ENCODE assay signal across 8 mouse cellular contexts in the genomic region with DNA sequence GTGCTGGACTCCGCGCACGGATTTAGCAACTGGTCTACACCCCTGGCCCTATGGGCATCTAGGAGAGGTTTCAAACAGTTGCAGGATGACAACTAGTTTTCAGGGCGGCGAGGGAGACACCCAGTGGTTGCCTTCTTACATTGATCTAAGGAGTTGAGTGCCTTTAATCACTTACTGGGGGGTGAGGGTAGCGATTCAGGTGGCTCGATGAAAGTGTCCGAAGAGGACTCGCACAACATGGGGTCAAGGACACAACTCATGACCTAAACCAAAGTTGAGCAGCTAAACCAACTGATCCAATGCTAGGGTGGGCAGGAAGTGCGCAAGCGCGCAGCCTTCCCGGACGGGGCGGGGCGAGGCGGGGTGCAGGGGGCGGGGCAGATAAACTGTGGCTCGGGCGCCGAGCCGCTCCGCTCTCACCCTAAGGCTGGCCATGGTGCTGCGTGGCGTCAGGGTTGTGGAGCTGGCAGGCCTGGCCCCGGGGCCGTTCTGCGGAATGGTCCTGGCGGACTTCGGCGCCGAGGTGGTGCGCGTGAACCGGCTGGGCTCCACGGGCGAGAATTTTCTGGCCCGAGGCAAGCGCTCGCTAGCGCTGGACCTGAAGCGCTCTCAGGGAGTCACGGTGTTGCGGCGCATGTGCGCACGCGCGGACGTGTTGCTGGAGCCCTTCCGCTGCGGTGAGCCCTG. TPM values are rescaled to one million over a fixed set of nuclear protein-coding genes. Genes with fewer than 3 reads are reported as not detected.
DNase-seq lines count a peak whose midpoint lies in the region; ATAC-seq lines count a peak whose summit lies in the region.

A gene (plus strand): TSS at position 380 of the 687 bp plus-strand sequence.

- no peaks in the 10 kb centered on the region for H3K27me3 ChIP-seq in intestine, embryonic 14.5 days (replicated peaks; ENCODE audit: control insufficient read depth, insufficient read depth, low read length)

- peak within 1 kb of the TSS; percentile 68 for H3K4me3 ChIP-seq in intestine, embryonic 14.5 days (ENCODE audit: low read depth, low read length)

- ATAC-seq in intestine, embryonic 14.5 days (replicated peaks; ENCODE audit: low FRiP score, low TSS enrichment, low read depth) = peak; percentile 98

- intact Hi-C loops in left cerebral cortex, postnatal 14 days (cut with DNase I) = loop anchor here (2.0 to 10.0 kb wide), 2 partner anchors 61 to 497 kb away; a partner anchor contains a TSS

- H3K27ac ChIP-seq in intestine, embryonic 14.5 days (ENCODE audit: low read depth) = peak within 1 kb of the TSS; percentile 82

- H3K9ac ChIP-seq in intestine, embryonic 14.5 days (ENCODE audit: low read length) = peak within 1 kb of the TSS; percentile 70

- H3K9me3 ChIP-seq in intestine, embryonic 14.5 days (ENCODE audit: control insufficient read depth, low read length) = no peaks in the 10 kb centered on the region

- DNase-seq in adrenal gland, adult 18-20 months (ENCODE audit: low spot score in 2 of 2) = peak; percentile 86
- DNase-seq in embryo, embryonic 11 days = peak; percentile 95
- DNase-seq in gastrocnemius, postnatal 25 days = peak; percentile 92
- peak; percentile 98 for DNase-seq in intestine, embryonic 14.5 days (ENCODE audit: low spot score)
- DNase-seq in left cerebral cortex, postnatal 14 days (ENCODE audit: low spot score in 2 of 2) = peak; percentile 88 to 89
- peak; percentile 95 for DNase-seq in mesoderm, embryonic 11.5 days (ENCODE audit: low read depth, low spot score)
- peak; percentile 88 to 90 for DNase-seq in right cerebral cortex, postnatal 36 days (ENCODE audit: low spot score in 2 of 2)
- peak; percentile 95 for DNase-seq in yolk sac, embryonic 10.5 days (ENCODE audit: low spot score)

- no peaks in the 10 kb centered on the region for H3K36me3 ChIP-seq in intestine, embryonic 14.5 days (ENCODE audit: control insufficient read depth, insufficient read depth, low read length)

- peak within 1 kb of the TSS; percentile 80 for H3K4me2 ChIP-seq in intestine, embryonic 14.5 days (ENCODE audit: low read length)

- under 1% methylated on average over 52 of the region's 52 CpGs for WGBS in intestine, embryonic 14.5 days

- H3K4me1 ChIP-seq in intestine, embryonic 14.5 days (replicated peaks; ENCODE audit: control insufficient read depth, insufficient read depth, low read length) = peaks cover 12% of the 10 kb centered on the region; the same call in 1 of the 2 replicates

RNA-seq across cellular contexts. Expression of the gene that starts here (rescaled TPM):
- total RNA-seq in adrenal gland, adult 18-20 months (2021) = 10 to 100 TPM; 17.0 to 21.6 TPM
- total RNA-seq in gastrocnemius, postnatal 25 days (2021) = 10 to 100 TPM; 16.3 to 19.7 TPM
- polyA plus RNA-seq in intestine, embryonic 14.5 days (2014; fragmentation: Nextera tagmentation; extraction: Ambion mirVana) = 21.6 and 22.7 TPM in 2 replicates
- 10 to 100 TPM in 1 of 2 experiments, 1 to 10 TPM in 1; 8.3 to 10.2 TPM for total RNA-seq in left cerebral cortex, postnatal 14 days (2021)

Comparison
In these comparisons a context has a peak if more than half of its experiments do, and no peak if none do; other contexts are left out.
1. Peak in every context shown above with its lines: DNase-seq, ATAC-seq, H3K4me3 ChIP-seq and H3K27ac ChIP-seq.